Mouse (Mus musculus): Measurements from ENCODE around the gene Hyal1. TPM values are rescaled to one million over a fixed set of nuclear protein-coding genes. Genes with fewer than 3 reads are reported as not detected.

Hyal1 gene
- total RNA-seq, 2 experiments from 2014 or later = 1.6 to 2.4 TPM

DNA sequence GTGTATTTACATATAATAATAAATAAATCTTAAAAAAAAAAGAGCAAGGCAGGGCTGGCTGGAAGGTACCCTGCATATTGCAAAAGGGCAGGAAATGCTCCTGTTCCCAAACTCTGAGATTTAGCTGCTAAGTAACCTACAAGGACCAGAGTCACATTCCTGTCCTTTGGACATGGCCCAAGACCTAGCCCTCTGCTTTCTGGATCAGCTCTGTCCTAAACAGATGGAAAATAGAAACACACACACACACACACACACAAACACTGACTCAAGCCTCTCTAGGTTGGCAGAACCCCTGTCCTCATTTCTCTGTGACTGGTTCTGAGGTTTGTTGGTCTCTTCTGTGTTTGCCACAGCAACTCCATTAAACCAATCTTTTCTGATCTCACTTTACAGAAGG lies 44.2 kb downstream of the Hyal1 start:
- no peak for DNase-seq
- TF ChIP-seq CTCF (IDR thresholded peaks at IDR 0.05) = no peak
- peak overlapping the region; percentile 84 for H3K27ac ChIP-seq
- no peak overlapping the region for H3K4me3 ChIP-seq
- intact Hi-C loops (cut with DNase I) = no loop called here

DNA sequence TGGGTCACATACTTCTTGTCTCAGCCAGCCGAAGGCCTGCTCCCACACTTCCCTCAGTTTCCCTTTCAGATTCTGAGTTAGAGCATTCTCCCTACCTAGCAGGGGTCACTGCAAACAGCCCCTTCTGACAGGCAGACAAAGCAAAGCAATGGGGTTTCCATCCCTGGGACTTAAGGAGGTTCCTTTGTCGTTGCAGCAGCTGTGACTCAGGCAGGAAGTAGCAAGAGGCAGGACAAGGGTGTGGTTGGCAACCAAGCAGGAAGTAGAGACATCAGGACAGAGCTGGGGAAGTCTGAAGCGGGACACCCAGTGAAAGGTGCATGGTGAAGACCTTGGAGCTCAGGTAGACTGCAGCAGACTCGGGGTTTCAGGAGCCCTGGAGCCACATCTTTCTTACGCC lies 47.8 kb downstream of the Hyal1 start:
- no peak for TF ChIP-seq CTCF (IDR thresholded peaks at IDR 0.05)
- H3K27ac ChIP-seq = peak overlapping the region; percentile 94

DNA sequence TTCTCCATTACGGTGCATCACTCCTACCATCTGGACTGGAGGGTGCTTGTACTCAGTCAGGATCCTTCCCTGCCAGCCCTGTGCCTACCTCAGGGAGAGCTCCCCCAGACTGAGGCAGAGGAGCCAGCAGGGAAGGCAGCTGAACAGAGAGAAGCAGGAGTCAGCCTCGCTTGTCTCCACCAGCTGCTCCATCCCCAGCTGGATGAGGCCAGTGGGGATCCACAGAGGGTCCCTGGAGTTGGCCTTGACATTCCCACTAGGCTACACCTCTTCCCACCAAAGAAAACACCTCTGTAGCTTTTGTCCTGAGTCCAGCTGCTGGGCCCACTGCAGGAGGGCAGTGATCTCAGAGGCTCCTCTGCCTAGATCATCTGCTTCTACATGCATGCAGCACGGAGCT lies 48.2 kb downstream of the Hyal1 start:
- intact Hi-C loops (cut with DNase I) = no loop called here
- DNase-seq = no peak
- Histone ChIP-seq H3K27ac (peak overlapping the region; percentile 94), H3K4me3 (peak overlapping the region; percentile 51)
- no peak for TF ChIP-seq CTCF (IDR thresholded peaks at IDR 0.05)

More for the DNA sequence above, 47.8 kb downstream of the Hyal1 start:
- DNase-seq = no peak
- H3K4me3 ChIP-seq = peak overlapping the region; percentile 51
- intact Hi-C loops (cut with DNase I) = no loop called here

DNA sequence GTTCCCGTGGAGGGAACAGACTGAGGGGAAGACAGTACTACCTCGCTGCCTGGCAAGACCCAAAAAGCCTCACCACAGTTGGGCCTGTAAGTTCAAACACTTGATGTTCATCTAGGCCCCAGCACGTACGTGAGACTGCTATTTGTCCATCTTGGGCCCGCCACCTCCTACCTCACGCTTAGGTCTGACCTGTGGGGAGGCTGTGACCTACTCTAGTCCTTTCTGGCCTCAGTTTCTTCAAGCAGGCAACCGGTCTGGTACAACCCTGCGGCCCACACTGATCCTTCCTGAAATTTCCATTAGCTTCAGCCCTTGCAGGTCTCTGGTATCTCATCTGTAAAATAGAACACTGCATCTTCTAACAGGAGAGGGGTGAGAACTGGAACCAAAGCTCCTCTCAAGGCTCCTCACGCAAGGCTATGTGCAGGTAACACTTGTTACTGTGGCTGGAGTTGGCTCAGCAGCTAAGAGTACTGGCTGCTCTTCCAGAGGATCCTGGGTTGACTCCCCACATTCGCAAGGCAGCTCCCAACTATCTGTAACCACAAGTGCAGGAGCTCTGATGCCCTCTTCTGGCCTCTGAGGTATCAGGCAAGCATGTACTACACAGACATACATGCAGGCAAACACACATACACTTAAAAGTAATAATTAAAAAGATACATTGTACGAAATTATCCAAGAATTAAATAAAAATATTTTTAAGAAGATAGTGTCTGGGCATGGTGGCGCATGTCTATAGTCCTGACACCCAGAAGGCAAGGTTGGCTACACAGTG lies 48.8 kb downstream of the Hyal1 start:
- DNase-seq = no peak
- Histone ChIP-seq H3K27ac (peak overlapping the region; percentile 94), H3K4me3 (peak overlapping the region; percentile 51)
- intact Hi-C loops (cut with DNase I) = loop anchor here (1.0 kb wide), 1 partner anchor 19 kb away; no protein-coding TSS in a partner anchor
- TF ChIP-seq CTCF (IDR thresholded peaks at IDR 0.05) = peak; percentile 39

- DNase-seq = no peak
- TF ChIP-seq CTCF (IDR thresholded peaks at IDR 0.05) = no peak
- peak overlapping the region; percentile 94 for H3K27ac ChIP-seq
- intact Hi-C loops (cut with DNase I) = loop anchor here (1.0 kb wide), 1 partner anchor 18 kb away; no protein-coding TSS in a partner anchor
- H3K4me3 ChIP-seq = peak overlapping the region; percentile 98
Measured at GRCm38 (mm10) chr9:107626158-107626843, 49.6 kb downstream of the Hyal1 start.

GRCm38 (mm10) chr9:107626844-107627277 lies 50.1 kb downstream of the Hyal1 start:
- peak overlapping the region; percentile 98 for H3K4me3 ChIP-seq
- peak; percentile 90 for DNase-seq
- H3K27ac ChIP-seq = peak overlapping the region; percentile 94
- peak; percentile 93 for TF ChIP-seq CTCF (IDR thresholded peaks at IDR 0.05)
- intact Hi-C loops (cut with DNase I) = loop anchor here (1.0 kb wide), 1 partner anchor 17 kb away; no protein-coding TSS in a partner anchor

DNA sequence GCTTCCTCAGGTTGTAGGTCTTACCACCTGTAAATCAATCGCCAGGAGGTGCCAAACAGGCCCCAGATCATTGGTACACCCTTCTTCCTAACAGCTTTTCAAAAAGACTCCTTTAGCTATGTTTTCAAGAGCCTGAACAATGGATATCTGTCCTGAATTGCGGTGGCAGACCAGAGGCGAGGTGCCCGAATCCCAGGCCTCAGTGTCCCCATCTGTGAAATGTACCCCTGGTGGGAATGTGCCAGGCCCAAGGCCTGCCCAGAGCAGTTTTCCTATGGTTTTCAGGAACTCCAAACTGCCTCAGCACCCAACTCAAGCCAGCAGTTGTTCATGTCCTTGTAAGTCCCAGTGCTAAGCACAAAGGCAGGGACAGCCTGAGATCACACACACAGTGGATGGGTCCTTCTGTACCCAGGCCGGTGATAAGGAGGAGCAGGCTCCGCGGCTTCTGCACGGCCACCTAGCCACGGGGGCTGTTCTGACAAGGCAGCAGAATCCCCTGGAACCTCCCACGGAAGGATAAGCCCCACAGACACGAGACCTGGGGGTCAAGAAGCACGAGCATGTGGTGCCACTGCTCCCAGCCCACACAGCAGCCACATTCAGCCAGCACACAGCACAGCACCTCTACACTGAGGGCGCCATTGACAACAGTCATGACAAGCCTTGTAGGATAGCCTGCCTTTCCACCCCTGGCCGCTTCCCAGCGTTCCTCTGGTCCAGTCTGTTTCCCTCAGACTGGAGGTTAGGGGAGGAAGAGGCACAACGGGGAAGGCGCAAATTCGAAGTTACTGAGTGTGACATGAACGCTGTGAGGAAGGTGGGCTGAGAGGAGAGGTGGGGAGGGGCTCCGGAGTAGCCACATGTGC lies 50.9 kb downstream of the Hyal1 start:
- Histone ChIP-seq H3K4me3 (peak overlapping the region; percentile 98), H3K27ac (peak overlapping the region; percentile 94)
- intact Hi-C loops (cut with DNase I) = no loop called here
- TF ChIP-seq CTCF (IDR thresholded peaks at IDR 0.05) = no peak
- DNase-seq = no peak

DNA sequence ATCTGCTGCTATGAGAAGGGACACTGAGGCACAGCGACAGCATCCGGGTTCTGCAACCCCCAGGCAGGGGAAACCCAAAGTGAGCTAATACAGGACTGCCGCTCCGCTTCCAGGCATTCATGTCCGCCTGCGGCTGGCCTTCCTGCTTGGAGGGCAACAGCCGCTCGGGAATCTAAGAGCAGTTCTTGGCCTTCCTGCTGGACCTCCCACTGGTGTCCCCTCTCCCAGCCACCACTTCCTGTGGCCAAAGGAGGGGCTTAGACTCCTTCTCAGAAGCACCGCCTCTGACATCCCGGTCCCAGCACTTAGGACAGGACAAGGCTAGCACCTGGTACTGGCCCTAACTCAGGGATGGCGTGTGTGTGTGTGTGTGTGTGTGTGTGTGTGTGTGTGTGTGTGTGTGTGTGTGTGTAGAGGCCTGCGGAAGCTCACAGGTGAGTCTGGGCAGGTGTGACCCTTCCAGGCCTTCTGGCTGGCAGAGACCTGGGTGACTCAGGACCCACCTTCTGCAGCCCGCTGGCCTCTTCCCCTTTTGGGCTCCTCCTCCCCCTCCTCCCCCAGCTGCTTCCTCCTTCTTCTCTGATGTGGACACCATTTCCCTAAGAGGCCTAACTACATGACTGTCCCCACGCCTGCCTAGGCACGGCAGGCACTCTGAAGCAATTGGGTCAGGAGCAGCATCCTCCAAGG lies 52.1 kb downstream of the Hyal1 start:
- Histone ChIP-seq H3K27ac (peak overlapping the region; percentile 94), H3K4me3 (peak overlapping the region; percentile 98)
- intact Hi-C loops (cut with DNase I) = no loop called here
- no peak for TF ChIP-seq CTCF (IDR thresholded peaks at IDR 0.05)
- peak; percentile 60 for DNase-seq

DNA sequence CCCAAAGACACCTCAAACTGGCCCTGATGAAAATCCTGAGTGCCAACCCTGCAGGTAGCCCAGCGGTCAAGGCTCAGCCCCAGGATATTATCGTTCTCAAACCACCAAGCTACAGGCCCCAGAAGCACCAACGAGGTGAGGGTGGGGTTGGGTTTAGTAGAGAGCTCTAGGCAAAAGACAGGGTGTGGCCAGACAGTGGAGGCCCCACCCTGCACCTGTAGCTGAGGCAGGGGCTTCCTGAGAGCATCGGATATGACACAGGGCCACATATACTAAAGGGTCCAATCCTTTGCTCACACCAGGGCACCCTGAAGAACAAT lies 52.6 kb downstream of the Hyal1 start:
- DNase-seq = no peak
- TF ChIP-seq CTCF (IDR thresholded peaks at IDR 0.05) = no peak
- peak overlapping the region; percentile 98 for H3K4me3 ChIP-seq
- H3K27ac ChIP-seq = peak overlapping the region; percentile 94
- intact Hi-C loops (cut with DNase I) = no loop called here

- H3K27ac ChIP-seq = peak overlapping the region; percentile 94
- peak overlapping the region; percentile 98 for H3K4me3 ChIP-seq
- intact Hi-C loops (cut with DNase I) = no loop called here
- DNase-seq = no peak
- TF ChIP-seq CTCF (IDR thresholded peaks at IDR 0.05) = no peak
Measured at GRCm38 (mm10) chr9:107629901-107630425, 53.2 kb downstream of the Hyal1 start.

DNA sequence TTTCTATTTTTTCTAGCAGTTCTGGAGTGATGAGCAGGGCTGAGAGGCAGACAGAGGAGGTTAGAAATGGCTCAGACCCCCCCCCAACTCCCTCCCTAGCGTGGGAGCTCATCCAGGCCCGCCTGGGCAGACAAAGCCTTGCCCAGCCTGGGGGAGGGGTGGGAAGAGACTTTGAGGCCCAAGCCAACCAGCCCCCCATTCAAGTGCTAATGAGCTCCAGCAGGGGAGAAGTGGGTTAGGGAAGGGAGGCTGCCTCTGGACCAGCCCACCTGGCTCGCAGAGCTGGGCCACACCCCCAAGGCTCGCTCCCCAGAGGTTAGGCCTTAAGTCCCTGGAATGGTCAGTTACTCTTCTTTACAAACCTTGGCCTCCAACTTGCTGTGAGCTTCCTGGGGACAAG lies 53.8 kb downstream of the Hyal1 start:
- Histone ChIP-seq H3K4me3 (peak overlapping the region; percentile 98), H3K27ac (peak overlapping the region; percentile 94)
- DNase-seq = peak; percentile 54
- intact Hi-C loops (cut with DNase I) = no loop called here
- no peak for TF ChIP-seq CTCF (IDR thresholded peaks at IDR 0.05)

Other genes starting within 250 kb of the Hyal1 start
- 10 to 100 TPM; 11.6 to 14.4 TPM for gene Hemk1, start 238.6 kb upstream of the Hyal1 start, total RNA-seq (2021)
- 10 to 100 TPM; 37.9 to 49.6 TPM for gene 6430571L13Rik, start 236.3 kb upstream of the Hyal1 start, total RNA-seq (2021)
- under 1 TPM; 0.28 to 0.73 TPM for gene Cacna2d2, start 177.3 kb upstream of the Hyal1 start, total RNA-seq (2021)
- 10 to 100 TPM; 16.6 to 17.3 TPM for gene Tmem115, start 43.0 kb upstream of the Hyal1 start, total RNA-seq (2021)
- 1 to 10 TPM; 3.1 TPM for gene Cyb561d2, start 34.7 kb upstream of the Hyal1 start, total RNA-seq (2021)
- 10 to 100 TPM in 1 of 2 experiments, 1 to 10 TPM in 1; 9.7 to 11.5 TPM for gene Nprl2, start 34.7 kb upstream of the Hyal1 start, total RNA-seq (2021)
- gene Zmynd10, start 29.6 kb upstream of the Hyal1 start, total RNA-seq (2021) = under 1 TPM in 1 of 2 experiments, not detected in 1; 0.53 TPM
- 10 to 100 TPM; 14.0 to 14.3 TPM for gene Rassf1, start 25.4 kb upstream of the Hyal1 start, total RNA-seq (2021)
- 10 to 100 TPM; 35.6 to 35.7 TPM for gene Tusc2, start 13.7 kb upstream of the Hyal1 start, total RNA-seq (2021)
- gene Hyal2, start 9.0 kb upstream of the Hyal1 start, total RNA-seq (2021) = 10 to 100 TPM; 11.3 to 19.9 TPM
- gene Naa80, start 2.0 kb downstream of the Hyal1 start, total RNA-seq (2021) = 10 to 100 TPM; 11.8 to 14.7 TPM
- under 1 TPM; 0.22 to 0.33 TPM for gene Hyal3, start 3.9 kb downstream of the Hyal1 start, total RNA-seq (2021)
- gene Ifrd2, start 10.7 kb downstream of the Hyal1 start, total RNA-seq (2021) = 10 to 100 TPM; 48.5 to 50.4 TPM
- gene Sema3b, start 32.3 kb downstream of the Hyal1 start, total RNA-seq (2021) = 10 to 100 TPM; 11.2 to 17.9 TPM
- 10 to 100 TPM; 59.9 to 77.7 TPM for gene Gnai2, start 58.4 kb downstream of the Hyal1 start, total RNA-seq (2021)
- gene Slc38a3, start 92.6 kb downstream of the Hyal1 start, total RNA-seq (2021) = 10 to 100 TPM; 60.8 to 94.7 TPM
- gene Gnat1, start 102.8 kb downstream of the Hyal1 start, total RNA-seq (2021) = not detected
- 1 to 10 TPM; 6.3 to 9.2 TPM for gene Sema3f, start 133.5 kb downstream of the Hyal1 start, total RNA-seq (2021)
- 10 to 100 TPM; 46.4 to 49.6 TPM for gene Rbm5, start 194.1 kb downstream of the Hyal1 start, total RNA-seq (2021)

Data from gastrocnemius, adult 2 months (tissue).